ENCODE assay signal across 12 mouse cellular contexts in genomic region chr11:87504690-87505214, GRCm38 (mm10).
DNase-seq lines count a peak whose midpoint lies in the region; ATAC-seq and TF ChIP-seq lines count a peak whose summit lies in the region.
"Had no signal": no experiment of that assay in that cellular context is flagged by ENCODE, and none has a peak within 500 bp of the region (broad histone marks: within the 10 kb centered on the region; RNA-seq: fewer than 3 reads in every experiment).

No protein-coding gene starts in this region.

- no peak for ATAC-seq in cerebellum, adult (ENCODE audit: insufficient number of reproducible peaks, low FRiP score, low TSS enrichment)
- ATAC-seq in neutrophil, adult 5-6 weeks (ENCODE audit: extremely low read depth, insufficient number of reproducible peaks, low FRiP score, poor library complexity, severe bottlenecking) = peak; percentile 39; the same call in 1 of the 2 replicates
- ATAC-seq in frontal cortex, adult (ENCODE audit: low TSS enrichment) = no peak
- ATAC-seq: forebrain, embryonic 13.5 days had no signal

- TF ChIP-seq CTCF in left cerebral cortex, adult 2 months (IDR thresholded peaks at IDR 0.05) = peak; percentile 78

- DNase-seq in cerebellum, adult 8-10 months = peak; percentile 16
- DNase-seq in left cerebral cortex, adult 2 months (ENCODE audit: extremely low spot score in 1 of 2, low spot score in 2 of 2) = no peak
- no peak for DNase-seq in left cerebral cortex, adult 11 months (ENCODE audit: low spot score)
- DNase-seq in ZHBTc4 (ENCODE audit: low read depth, low spot score) = peak; percentile 28
- DNase-seq in frontal cortex, postnatal 25 days (ENCODE audit: low spot score in 2 of 2) = no peak
- DNase-seq: liver, embryonic 13.5 days; thymus, adult 2 months had no signal

- intact Hi-C loops in left cerebral cortex, adult 2 months (cut with DNase I) = loop anchor here (1.0 kb wide), 1 partner anchor 290 kb away; no protein-coding TSS in a partner anchor

- H3K4me3 ChIP-seq in left cerebral cortex, adult 2 months = no peak overlapping the region
- H3K4me3 ChIP-seq: forebrain, embryonic 13.5 days; liver, embryonic 13.5 days; neural tube, embryonic 13.5 days had no signal

- H3K27ac ChIP-seq in left cerebral cortex, adult 2 months = no peak overlapping the region
- H3K27ac ChIP-seq: forebrain, embryonic 13.5 days; liver, embryonic 13.5 days; neural tube, embryonic 13.5 days had no signal

Comparison
In these comparisons a context has a peak if more than half of its experiments do, and no peak if none do; other contexts are left out.
1. DNase-seq: peak in cerebellum, adult 8-10 months (single experiment) and ZHBTc4 (single experiment); none in left cerebral cortex, adult 2 months (0 of 2), left cerebral cortex, adult 11 months (single experiment) and frontal cortex, postnatal 25 days (0 of 2).